Mouse (Mus musculus): ENCODE results near the gene Mobp.

DNA sequence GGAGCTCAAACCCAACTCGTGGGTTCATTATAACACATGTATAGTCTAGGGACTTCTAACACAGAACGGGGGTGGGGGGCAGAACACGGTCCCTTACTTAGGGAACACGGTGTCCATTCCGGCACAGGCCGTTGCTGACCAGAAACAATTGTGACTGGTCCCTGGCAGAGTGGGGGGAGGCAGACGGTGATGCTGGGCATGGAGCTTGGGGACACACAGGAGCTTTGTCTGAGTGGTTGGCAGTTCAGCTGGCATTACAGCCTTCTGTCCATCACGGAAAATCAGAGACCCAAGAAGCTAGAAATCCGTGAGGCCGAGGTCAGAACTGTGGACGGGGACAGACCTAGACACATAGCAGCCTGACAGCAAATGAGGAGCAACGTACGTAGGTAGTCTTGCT lies 5.0 kb upstream of the Mobp start:
- TF ChIP-seq CTCF (IDR thresholded peaks at IDR 0.05; ENCODE audit: control insufficient read depth, insufficient read depth, insufficient replicate concordance, low read depth, low read length) = no peak
- TF ChIP-seq POLR2A (IDR thresholded peaks at IDR 0.05; ENCODE audit: control insufficient read depth, low read depth, low read length) = no peak

All from testis, adult 2 months (tissue).